Mouse (Mus musculus) hindbrain, embryonic 11.5 days (tissue): ENCODE results near the gene Spred2. TPM values are rescaled to one million over a fixed set of nuclear protein-coding genes. Genes with fewer than 3 reads are reported as not detected.

Experiments used
- ATAC-seq: fragments of 200-750 bp; cut with Nextera tagmentation; 2 replicates; pipeline ENCODE4 v1.8.0; 2017; ENCODE audit warnings: mild to moderate bottlenecking, moderate TSS enrichment, moderate library complexity; ENCODE audit not compliant: low FRiP score
- DNase-seq: peaks from one replicate; pipeline ENCODE4 v3.0.0-alpha.2; 2015; ENCODE audit warnings: low spot score
- H3K27ac ChIP-seq: fragments of 300-500 bp; sonication (generic); 2 replicates; pipeline ENCODE4 v1.5.1; 2014; ENCODE audit warnings: mild to moderate bottlenecking, low read depth, low read length
- H3K27me3 ChIP-seq: fragments of 300-500 bp; sonication (generic); 2 replicates; pipeline ENCODE4 v1.6.1; 2014; ENCODE audit warnings: mild to moderate bottlenecking, low read length, moderate library complexity, mixed read lengths; ENCODE audit not compliant: control insufficient read depth, insufficient read depth
- H3K36me3 ChIP-seq: fragments of 300-500 bp; sonication (generic); 2 replicates; pipeline ENCODE4 v1.6.1; 2014; ENCODE audit warnings: mild to moderate bottlenecking, low read length, moderate library complexity, mixed read lengths; ENCODE audit not compliant: control insufficient read depth, insufficient read depth
- H3K4me1 ChIP-seq: fragments of 300-500 bp; sonication (generic); replicated peaks from 2 replicates; pipeline ENCODE4 v1.6.1; 2014; ENCODE audit warnings: low read length, mixed read lengths; ENCODE audit not compliant: control insufficient read depth, insufficient read depth
- H3K4me2 ChIP-seq: fragments of 300-500 bp; sonication (generic); replicated peaks from 2 replicates; pipeline ENCODE4 v1.6.1; 2014; ENCODE audit warnings: mild to moderate bottlenecking, low read depth, low read length
- H3K4me3 ChIP-seq: fragments of 300-500 bp; sonication (generic); 2 replicates; pipeline ENCODE4 v1.5.1; 2014; ENCODE audit warnings: low read depth, low read length
- H3K9ac ChIP-seq: fragments of 300-500 bp; sonication (generic); 2 replicates; pipeline ENCODE4 v1.6.1; 2014; ENCODE audit warnings: low read depth, low read length
- H3K9me3 ChIP-seq: fragments of 300-500 bp; sonication (generic); 2 replicates; pipeline ENCODE4 v1.6.1; 2016; ENCODE audit warnings: low read length; ENCODE audit not compliant: control insufficient read depth
- WGBS: fragments of 180-500 bp; shearing (Covaris S2); extraction: QIAGEN DNeasy Blood & Tissue Kit; methylation state at CpG from one replicate; pipeline ENCODE4 v1.1.7; 2014; 5-methylcytosine and 5-hydroxymethylcytosine counted together
- polyA plus RNA-seq: library from polyadenylated mRNA; unstranded; fragments of >200 nt; fragmentation: Nextera tagmentation; extraction: Ambion mirVana; gene quantifications from 2 replicates; pipeline ENCODE4 v1.2.1, GENCODE M21; 2014

Spred2 gene
- polyA plus RNA-seq, 1 experiment from 2014 or later: 6.2 TPM

- Histone ChIP-seq H3K9ac (no peak overlapping the region), H3K36me3 (no peaks in the 10 kb centered on the region), H3K27me3 (no peaks in the 10 kb centered on the region), H3K9me3 (no peaks in the 10 kb centered on the region), H3K27ac (no peak overlapping the region), H3K4me1 (no peaks in the 10 kb centered on the region), H3K4me2 (no peak overlapping the region), H3K4me3 (no peak overlapping the region)
- ATAC-seq (no peak), DNase-seq (no peak)
- WGBS: 83% methylated on average over 9 of the region's 9 CpGs
Measured at GRCm38 (mm10) chr11:19955069-19955468, 30.9 kb downstream of the Spred2 start.

GRCm38 (mm10) chr11:19955701-19956100 is 31.5 kb downstream of the Spred2 start:
- DNase-seq: no peak
- no peak overlapping the region for H3K4me2 ChIP-seq
- no peaks in the 10 kb centered on the region for H3K36me3 ChIP-seq
- H3K9me3 ChIP-seq: no peaks in the 10 kb centered on the region
- H3K9ac ChIP-seq: no peak overlapping the region
- no peaks in the 10 kb centered on the region for H3K4me1 ChIP-seq
- no peak overlapping the region for H3K27ac ChIP-seq
- H3K27me3 ChIP-seq: no peaks in the 10 kb centered on the region
- no peak for ATAC-seq
- 78% methylated on average over 6 of the region's 6 CpGs for WGBS
- H3K4me3 ChIP-seq: no peak overlapping the region

- 90% methylated on average over 3 of the region's 3 CpGs for WGBS
- Histone ChIP-seq H3K4me2 (no peak overlapping the region), H3K4me3 (no peak overlapping the region), H3K9me3 (no peaks in the 10 kb centered on the region), H3K4me1 (no peaks in the 10 kb centered on the region), H3K9ac (no peak overlapping the region), H3K27ac (no peak overlapping the region), H3K36me3 (no peaks in the 10 kb centered on the region), H3K27me3 (no peaks in the 10 kb centered on the region)
- ATAC-seq: no peak
- DNase-seq: no peak
Measured at GRCm38 (mm10) chr11:19959006-19959405, 34.8 kb downstream of the Spred2 start.

GRCm38 (mm10) chr11:19959897-19960296 is 35.7 kb downstream of the Spred2 start:
- no peak overlapping the region for H3K9ac ChIP-seq
- H3K4me1 ChIP-seq: no peaks in the 10 kb centered on the region
- 86% methylated on average over 5 of the region's 5 CpGs for WGBS
- H3K27ac ChIP-seq: no peak overlapping the region
- no peak overlapping the region for H3K4me2 ChIP-seq
- no peaks in the 10 kb centered on the region for H3K9me3 ChIP-seq
- H3K27me3 ChIP-seq: no peaks in the 10 kb centered on the region
- ATAC-seq (no peak), DNase-seq (no peak)
- no peak overlapping the region for H3K4me3 ChIP-seq
- no peaks in the 10 kb centered on the region for H3K36me3 ChIP-seq

GRCm38 (mm10) chr11:19960541-19960940 is 36.4 kb downstream of the Spred2 start:
- H3K4me3 ChIP-seq: no peak overlapping the region
- ATAC-seq (no peak), DNase-seq (no peak)
- H3K9ac ChIP-seq: no peak overlapping the region
- 92% methylated on average over 3 of the region's 3 CpGs for WGBS
- no peaks in the 10 kb centered on the region for H3K9me3 ChIP-seq
- no peaks in the 10 kb centered on the region for H3K36me3 ChIP-seq
- no peak overlapping the region for H3K4me2 ChIP-seq
- H3K4me1 ChIP-seq: no peaks in the 10 kb centered on the region
- H3K27ac ChIP-seq: no peak overlapping the region
- H3K27me3 ChIP-seq: no peaks in the 10 kb centered on the region

GRCm38 (mm10) chr11:19961088-19961487 is 36.9 kb downstream of the Spred2 start:
- H3K27me3 ChIP-seq: no peaks in the 10 kb centered on the region
- H3K4me2 ChIP-seq: no peak overlapping the region
- DNase-seq (no peak), ATAC-seq (no peak)
- no peaks in the 10 kb centered on the region for H3K36me3 ChIP-seq
- H3K4me1 ChIP-seq: no peaks in the 10 kb centered on the region
- H3K4me3 ChIP-seq: no peak overlapping the region
- H3K27ac ChIP-seq: no peak overlapping the region
- H3K9me3 ChIP-seq: no peaks in the 10 kb centered on the region
- H3K9ac ChIP-seq: no peak overlapping the region
- WGBS: 94% methylated on average over 6 of the region's 6 CpGs

GRCm38 (mm10) chr11:19961766-19962365 is 37.7 kb downstream of the Spred2 start:
- 88% methylated on average over 12 of the region's 12 CpGs for WGBS

GRCm38 (mm10) chr11:19962796-19963195 is 38.6 kb downstream of the Spred2 start:
- no peaks in the 10 kb centered on the region for H3K27me3 ChIP-seq
- no peaks in the 10 kb centered on the region for H3K4me1 ChIP-seq
- no peak overlapping the region for H3K9ac ChIP-seq
- no peaks in the 10 kb centered on the region for H3K9me3 ChIP-seq
- 40% methylated on average over 5 of the region's 5 CpGs for WGBS
- H3K36me3 ChIP-seq: no peaks in the 10 kb centered on the region
- no peak for DNase-seq
- no peak for ATAC-seq
- H3K4me2 ChIP-seq: no peak overlapping the region
- no peak overlapping the region for H3K4me3 ChIP-seq
- no peak overlapping the region for H3K27ac ChIP-seq

More at GRCm38 (mm10) chr11:19961766-19962365, 37.7 kb downstream of the Spred2 start:
- Histone ChIP-seq H3K4me1 (no peaks in the 10 kb centered on the region), H3K9ac (no peak overlapping the region), H3K36me3 (no peaks in the 10 kb centered on the region), H3K4me2 (no peak overlapping the region), H3K4me3 (no peak overlapping the region), H3K27me3 (no peaks in the 10 kb centered on the region), H3K27ac (no peak overlapping the region), H3K9me3 (no peaks in the 10 kb centered on the region)
- ATAC-seq (no peak), DNase-seq (no peak)

GRCm38 (mm10) chr11:19963717-19964141 is 39.6 kb downstream of the Spred2 start:
- Histone ChIP-seq H3K27ac (no peak overlapping the region), H3K4me1 (no peaks in the 10 kb centered on the region), H3K4me3 (no peak overlapping the region), H3K27me3 (no peaks in the 10 kb centered on the region), H3K36me3 (no peaks in the 10 kb centered on the region), H3K9me3 (no peaks in the 10 kb centered on the region), H3K4me2 (no peak overlapping the region), H3K9ac (no peak overlapping the region)
- WGBS: 73% methylated on average over 12 of the region's 12 CpGs
- DNase-seq (no peak), ATAC-seq (no peak)
